Mouse (Mus musculus): ENCODE measurements at regions not wholly inside any gene's neighbourhood (a gene's known extent, or its start where the extent isn't known, plus 50 kb on each side); places are given as distances from the start of the nearest gene placed in this dataset.

DNA sequence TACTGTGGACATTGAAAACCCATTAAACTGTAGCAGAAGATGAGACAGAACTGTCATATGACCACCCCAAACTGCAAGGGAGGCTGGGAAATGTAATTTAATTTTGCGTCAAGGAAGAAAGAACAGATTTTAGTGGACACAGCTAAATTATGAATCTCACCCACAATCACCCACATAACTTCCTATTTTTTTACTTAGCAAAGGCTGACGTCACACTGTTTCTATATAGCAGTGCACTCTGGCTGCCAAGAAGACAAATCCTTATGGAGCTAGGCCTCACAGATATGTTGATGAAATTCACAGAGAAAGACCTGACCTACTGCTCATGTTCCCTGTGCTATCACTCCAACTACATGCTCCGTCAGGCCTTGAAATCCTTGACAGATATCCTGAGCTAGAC, 118.5 kb upstream of the Lmo4 start:
- no peak for DNase-seq

DNA sequence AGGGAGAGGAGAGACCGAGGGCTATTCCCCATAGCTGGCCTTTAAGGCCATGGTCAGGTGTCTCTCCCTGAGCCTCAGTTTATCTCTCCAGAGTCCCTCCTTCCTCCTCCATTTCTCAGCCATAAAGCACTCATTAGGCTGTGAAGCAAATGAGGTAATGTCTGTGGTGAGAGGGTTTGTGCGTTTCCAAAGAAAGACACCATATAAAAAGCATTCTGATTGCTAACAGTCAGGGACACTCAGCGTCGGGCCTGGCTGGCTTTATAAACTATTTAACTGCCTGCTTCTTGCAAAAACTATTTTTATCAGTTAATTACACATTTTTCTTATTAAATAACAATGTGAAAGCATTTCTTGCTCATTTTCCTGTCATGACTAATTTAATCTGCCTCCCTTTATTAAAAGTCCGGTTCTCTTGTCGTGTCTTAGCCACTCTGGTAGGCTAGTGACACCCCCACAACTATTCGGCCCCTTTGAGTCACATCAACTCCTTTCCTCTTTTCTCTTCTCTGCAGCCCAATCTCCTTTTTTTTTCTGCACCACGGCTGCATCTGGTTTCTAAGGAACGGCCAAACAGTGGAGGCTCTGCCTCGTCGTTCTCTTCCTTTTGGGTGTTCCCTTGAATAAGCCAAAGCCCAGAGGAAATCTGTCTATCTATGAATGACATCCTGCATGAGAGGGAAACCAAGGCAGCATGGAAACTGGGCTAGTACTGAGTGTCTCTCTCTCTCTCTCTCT, 114.6 kb upstream of the Lmo4 start:
- DNase-seq, result no peak

DNA sequence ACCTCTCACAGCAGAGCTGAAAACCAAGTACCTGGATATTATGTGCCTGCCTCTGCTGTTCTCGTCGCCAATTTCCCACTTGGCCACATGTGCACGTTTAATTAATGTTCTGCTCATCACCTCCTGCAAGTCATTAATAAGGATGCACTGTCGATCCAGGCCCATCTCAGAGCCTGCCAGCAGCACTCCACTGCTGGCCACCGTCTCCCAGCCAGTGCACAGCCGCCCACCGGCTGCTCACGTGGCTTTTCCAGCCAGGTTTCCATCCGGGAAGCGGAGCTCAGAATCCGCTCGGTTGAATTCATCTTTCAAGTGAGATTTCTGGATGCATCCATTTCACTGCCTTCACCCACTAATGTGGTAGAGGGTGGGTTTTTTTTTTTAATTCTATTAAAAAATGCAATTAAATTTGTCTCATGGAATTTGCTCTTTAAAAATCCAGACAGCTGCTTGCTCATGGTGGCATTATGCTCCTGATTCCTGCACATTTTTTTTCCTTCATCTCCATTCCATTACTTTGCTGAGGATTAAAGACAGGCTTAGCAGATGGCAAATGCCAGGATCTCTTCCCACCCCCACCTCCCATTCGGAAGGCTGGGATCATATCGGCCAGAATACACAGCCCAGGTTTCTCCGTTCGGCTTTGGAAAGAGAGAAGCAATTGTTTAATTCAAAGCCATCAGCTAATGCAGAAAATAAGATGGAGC, 113.9 kb upstream of the Lmo4 start:
- no peak for DNase-seq

DNA sequence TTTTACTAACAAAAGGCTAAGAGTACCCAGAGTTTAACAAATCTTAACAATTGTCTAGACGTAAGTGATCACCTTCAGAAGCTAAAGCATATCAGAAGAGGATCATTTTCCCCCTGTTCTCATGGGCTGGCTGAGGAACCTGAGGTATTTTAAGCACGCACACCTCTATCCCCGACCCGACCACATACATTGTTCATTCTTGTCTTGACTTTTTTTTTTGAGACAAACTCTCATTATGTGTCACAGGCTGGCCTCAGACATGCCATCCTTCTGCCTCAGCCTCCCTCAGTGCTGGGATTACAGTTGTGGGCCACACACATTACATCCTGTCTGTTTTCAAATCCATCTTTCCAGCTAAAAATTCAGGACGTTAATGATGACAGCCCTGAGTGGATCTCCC, 105.7 kb upstream of the Lmo4 start:
- DNase-seq, result no peak

DNA sequence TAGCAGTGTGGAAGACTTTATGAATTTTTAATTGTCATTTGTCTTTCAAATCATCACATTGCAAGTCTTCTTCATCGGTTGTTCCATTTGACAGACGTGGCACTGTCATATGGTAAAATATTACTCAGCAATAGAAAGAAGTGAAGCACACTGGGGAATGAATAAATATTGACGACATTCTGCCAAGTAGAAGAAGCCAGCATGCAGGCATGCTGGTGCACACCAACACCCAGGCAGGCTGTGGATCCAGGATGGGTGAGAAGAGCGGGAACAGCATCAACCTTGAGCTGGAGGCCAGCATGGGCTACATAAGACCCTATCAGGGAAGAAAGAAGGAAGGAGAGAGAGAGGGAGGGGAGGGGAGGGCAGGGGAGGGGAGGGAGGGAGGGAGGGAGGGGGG, 103.6 kb upstream of the Lmo4 start:
- no peak for DNase-seq

DNA sequence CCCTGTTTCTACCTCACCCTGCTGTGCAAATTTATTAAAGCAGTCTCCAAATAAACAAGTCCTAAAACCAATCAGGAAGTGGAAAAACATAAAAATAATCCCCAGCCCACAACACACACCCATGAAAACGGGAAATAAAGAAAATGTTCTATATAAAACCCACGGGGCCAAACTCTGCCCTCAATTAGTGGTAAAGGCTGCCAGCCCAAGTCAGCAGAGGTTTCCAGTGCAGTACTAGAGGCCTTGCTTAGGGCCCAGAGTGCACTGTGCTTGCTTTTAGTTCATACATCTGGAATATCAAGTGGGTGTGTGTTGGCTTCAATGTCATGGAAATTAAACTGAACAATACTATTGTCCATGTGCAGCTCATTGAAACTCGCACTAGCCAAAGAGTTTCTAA, 102.5 kb upstream of the Lmo4 start:
- no peak for DNase-seq

DNA sequence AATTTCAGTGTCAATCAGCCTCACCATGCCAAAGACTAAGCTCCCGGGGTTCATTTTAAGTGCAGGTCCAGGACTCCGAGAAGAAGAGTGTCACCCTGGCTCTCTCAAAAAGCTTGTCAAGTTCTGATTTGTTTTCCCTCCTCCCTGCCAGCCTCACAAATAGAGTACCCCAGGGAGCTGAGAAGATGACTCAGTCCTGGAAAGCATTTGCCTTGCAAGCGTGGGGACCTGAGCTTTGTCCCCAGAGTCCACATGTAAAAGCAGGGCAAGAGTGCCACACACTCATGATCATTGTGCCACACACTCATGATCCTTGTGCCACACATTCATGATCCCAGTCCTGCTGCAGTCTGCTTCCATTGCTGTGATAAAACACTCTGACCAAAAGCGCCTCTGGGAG, 100.4 kb upstream of the Lmo4 start:
- no peak for DNase-seq

DNA sequence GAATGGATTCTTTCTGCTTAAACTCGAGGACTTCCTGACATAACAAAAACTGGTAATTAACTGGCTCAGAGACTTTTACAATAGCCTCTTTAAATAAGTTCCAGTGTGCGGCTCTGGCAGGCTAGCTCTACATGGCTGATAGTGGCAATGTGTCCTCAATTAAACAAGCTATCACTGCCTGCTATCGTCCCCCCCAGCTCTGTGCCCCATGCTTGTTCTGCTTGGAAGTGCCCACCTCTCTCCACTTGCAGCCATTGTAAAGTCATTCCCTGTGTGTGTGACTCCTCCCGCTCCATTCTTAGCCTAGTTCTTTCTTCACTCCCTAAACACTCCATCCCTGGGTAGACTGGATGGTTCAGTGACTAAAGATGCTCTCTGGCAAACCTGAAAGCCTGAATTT, 99.9 kb upstream of the Lmo4 start:
- no peak for DNase-seq

DNA sequence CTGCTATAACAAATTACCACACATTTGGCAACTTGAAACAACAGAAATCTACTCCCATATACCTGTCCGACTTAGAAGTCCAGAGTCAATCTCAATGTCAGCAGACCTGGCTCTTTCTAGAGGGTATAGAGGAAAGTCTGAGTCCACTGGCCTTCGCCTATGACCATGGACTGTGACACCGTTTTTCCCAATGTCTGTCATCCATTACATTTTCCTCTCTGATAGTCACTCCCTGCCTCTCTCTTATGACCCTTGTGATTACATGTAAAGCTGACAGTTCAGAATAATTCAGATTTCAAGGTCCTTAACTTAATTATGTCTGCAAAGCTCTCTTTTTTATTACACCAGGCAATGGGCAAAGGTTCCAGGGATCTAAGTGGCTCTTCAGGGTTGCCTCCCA, 97.6 kb upstream of the Lmo4 start:
- peak; percentile 33 for DNase-seq

DNA sequence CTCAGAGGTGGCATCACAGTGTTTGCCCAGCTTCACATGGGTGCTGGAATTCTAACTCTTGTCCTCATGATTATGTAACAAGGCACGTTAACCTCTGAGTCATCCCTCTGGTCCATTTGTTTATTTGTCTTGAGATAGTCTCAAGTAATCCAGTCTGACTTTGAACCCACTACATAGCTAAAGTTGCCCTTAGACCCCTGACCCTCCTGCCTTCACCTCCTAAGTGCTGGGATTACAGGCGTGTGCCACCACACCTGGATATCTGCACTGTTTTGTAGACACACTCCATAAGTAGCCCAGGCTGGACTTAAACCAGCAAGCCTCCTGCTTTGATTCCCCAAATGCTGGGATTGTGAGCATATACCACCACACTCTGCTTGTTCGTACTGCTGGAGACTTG, 96.0 kb upstream of the Lmo4 start:
- DNase-seq, result peak; percentile 27

DNA sequence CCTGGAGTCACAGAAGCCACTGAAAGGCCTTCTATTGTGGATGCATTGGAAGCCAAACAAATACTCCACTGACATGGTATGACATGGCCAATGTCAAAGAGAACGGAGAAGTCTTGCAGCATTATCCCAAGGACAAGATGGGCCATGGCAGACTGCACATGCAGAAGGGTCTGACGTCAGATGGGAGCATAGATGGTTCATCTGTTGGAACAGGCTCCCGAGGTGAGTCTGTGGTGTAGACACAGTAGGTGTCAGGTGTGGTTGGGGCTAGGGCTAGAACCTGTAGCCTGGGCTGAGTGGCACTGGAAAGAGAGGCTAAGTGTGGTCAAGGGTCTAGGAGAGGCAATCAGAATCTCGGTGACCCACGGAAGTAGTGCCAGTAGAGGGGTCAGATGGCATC, 94.2 kb upstream of the Lmo4 start:
- DNase-seq, result peak; percentile 64

DNA sequence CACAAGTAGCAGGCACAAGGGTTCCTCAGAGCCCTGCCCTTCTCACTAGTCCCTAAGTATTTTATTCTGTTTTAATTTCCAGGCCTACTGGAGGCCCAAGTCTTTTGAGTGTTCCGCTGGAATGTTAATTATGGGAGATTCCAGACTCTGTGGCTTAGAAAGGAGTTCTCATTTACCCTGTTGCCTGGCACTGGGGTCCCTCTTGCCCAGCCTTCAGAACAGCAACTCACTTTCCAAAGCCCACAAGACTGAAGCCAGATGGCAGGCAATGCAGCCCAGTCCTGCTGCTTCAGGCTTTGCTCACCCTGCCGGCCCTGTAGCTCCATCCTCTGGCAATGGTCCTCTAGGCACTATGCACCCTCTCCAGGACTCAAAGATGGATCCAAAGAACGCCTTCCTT, 84.5 kb upstream of the Lmo4 start:
- DNase-seq, result peak; percentile 33

DNA sequence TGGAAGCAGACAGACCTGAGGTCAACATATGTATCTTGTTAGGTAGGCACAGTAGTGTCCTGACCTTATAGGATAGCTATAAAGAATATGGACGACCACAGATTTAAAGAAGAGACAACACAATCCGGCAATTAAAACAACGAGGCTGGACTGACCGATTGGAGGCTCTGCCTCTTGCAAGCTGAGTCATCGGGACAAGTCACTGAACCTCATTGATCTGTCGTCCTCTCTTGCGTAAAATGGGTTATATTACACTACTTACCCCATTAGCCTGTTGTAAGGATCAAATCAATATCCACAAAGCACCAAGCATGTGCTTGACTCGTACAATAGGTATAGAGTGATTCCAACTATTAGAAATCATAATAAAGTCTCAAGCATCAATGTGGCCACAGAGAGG, 81.1 kb upstream of the Lmo4 start:
- DNase-seq, result peak; percentile 22

DNA sequence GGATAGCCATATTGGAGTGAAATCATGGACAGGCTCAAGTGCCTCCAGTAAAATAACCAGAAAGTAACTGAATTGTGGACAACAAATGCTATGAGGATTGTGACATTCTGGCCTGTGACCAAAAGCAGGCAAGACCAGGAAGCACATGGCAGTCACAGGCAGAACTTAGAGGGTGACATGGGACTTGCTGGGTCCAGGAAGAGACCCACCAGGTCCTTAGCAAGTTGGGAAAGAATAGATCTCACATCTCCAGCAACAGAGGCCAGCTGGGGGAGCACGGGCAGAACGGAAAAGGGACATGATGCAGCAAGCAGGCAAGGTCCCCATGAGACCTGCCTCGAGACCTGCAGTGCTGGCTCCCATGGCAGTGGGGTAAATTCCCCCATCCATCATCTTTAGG, 79.3 kb upstream of the Lmo4 start:
- DNase-seq, result peak; percentile 79

DNA sequence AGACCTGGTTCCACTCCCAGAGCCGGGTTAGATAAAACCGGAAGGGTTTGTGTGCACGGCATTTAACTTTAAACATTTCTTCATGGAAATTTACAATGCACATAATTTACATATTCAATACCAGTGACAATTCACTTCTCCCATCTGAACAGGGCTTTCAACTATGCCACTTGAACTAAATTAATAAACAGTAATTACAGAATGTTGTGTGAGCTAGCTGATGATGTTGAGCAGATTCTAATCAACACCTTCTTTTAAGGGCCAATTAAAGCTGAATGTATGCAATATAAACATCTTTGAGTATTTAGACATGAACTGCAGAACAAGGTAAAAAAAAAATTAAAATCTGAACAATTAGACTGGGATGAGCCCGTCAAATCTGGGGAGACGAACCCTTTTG, 68.1 kb upstream of the Lmo4 start:
- DNase-seq, result no peak

DNA sequence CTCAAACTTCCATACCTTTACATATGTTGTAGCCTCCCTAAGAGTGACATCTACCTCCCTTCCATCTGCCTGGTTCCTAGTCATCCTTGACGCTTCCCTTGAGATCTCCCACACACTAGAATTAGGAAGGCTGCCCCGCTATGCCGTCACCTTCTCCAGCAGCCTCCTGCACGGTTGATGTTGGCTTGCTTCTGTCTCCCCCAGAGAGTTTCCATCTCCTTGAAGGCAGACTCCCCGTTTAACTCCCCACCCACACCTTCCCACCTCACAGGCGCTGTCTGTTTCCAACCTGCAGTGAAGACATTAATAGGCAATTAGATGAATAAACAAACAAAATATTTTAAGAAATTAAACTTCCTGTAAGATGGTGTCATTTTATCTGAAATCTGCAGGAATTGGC, 65.2 kb upstream of the Lmo4 start:
- no peak for DNase-seq

DNA sequence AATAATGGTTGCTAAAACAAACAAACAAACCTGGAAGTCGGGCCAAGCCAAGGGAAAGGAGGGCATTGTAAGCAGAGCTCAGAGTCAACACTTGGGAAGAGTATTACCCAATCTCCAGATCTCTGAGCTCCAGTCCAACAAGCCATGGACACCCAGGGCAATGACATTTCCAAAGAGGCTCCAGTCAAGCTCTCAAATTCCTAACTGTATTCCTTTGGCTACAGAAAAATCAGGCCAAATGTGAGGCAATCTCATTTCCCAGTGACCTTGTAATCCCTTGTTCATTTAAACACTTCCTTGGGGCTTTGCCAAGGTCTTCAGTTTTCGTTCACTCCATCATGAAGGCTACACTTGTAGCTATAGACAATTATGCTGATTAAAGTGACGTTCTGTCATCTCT, 59.5 kb upstream of the Lmo4 start:
- peak; percentile 72 for DNase-seq

DNA sequence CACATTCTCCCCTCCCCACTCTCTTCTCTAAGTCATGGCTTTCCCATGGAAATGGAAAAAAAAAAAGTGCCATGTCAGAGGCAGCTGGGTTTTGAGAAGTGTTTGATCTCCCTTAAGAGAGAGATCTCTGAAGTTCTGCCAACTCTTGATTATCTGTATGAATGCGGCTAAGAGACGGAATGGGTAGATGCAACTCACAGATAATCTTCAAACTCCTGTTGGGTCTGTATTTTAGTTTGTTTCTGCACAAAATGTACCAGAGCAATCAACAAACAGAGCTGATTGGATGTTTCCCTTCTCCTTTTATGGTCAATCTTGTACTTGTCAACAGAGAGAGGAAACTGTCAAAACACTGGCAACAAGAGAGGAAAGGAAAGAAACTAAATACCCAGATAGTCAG, 55.9 kb upstream of the Lmo4 start:
- DNase-seq, result no peak

DNA sequence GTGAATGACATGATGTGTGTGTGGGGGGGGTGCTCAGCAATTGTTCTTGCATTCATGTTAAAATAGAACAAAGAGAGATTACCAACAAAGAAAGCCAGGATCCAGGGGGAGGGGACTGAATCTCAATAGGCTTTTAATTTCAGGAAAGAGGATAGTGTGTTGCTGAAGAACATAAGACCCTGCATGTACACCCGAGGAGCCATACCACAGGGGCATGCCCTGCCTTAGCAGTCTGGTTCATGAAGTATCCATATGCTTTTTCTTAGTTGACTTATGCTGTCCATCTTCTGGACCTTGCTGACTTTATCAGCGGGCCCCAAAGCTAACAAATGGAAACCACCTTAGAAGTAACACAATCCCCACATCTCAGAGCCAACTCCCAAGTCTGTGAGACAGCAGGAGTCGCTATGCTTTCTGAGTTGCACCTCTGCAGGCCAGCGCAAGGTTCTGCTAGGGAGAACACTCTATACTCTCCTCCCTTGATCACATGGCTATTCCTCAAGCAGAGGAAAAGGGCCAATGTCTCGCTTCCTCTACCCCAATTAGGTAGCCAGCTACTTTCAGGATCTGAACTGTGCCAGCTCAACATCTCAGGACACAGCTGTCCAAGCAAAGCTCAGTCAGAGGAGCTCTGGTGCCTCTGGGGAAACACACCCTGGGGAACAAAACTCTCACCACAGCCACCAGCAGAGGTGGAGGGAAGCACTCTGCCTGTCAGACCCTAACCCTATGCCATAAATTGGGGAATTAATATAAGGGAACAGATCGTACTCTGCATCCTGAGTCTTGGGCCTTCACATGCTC, 52.9 kb upstream of the Lmo4 start:
- DNase-seq, result peak; percentile 71

DNA sequence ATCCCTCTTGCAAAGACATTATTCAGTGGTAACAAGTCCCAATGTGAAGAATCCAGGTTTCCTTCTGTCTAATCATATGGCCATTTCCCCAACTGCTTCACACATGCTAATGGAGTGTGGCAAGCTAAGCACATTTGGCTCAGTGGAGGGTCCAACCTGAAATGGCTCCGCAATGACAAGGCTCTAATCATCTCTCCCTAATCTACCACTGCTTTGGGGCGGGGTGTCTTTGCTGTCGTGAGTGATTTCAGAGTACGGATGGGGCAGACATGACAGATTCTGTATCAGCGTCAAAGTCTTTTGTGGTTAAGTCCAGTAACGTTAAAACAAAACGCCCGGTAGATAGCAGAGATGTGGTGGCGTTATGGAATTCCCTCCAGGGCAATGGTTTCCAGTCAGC, 52.2 kb upstream of the Lmo4 start:
- DNase-seq, result peak; percentile 85

DNA sequence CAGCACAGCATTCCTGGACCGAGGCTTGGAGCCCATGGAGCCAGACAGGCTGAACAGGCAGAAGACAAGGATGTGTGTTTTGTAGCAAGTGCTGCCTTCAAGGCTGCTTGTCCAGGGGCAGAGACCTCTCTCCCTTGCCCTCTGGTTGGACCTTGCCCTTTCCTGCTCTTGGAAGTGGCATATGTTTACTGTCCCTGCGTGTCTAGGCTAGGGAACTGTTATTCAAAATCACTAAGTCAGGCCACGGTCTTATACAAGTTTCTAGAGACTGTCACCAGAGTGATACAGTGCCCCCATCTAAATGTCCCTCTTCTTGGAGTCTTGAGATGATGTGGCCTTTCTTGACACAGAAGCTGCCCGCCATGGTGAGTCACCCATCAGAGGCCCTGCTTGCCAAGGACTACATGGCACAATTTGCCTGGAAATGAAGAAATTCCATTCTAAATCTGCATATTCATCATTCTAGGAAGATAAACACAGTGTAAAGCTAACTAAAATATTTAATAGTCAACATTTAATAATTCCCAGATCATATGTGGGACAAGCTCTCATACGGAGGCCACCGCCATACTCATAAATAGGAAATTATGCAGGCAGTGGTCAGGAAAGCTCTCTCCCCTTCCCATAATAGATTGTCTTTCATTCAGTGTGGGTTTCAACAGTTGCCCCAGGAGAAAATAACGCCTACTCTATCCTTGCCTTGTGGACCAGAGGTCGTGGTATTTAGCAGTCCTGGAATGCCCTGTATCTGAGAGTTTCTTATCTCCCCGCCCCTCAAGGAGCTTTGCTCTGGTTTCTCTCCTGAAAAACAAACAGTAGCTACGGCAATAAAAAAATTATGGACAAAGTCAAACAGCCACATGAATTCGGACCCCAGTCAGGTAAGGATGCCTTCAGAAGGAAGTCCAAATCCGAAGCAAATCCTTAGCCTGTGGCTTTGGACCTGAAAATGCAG, 50.9 kb upstream of the Lmo4 start:
- peak; percentile 65 for DNase-seq

Data from heart, adult 11 months (tissue).